Mouse (Mus musculus): ENCODE data around the gene Cdca7.

GRCm38 (mm10) chr2:72525556-72525955 lies 49.6 kb downstream of the Cdca7 start:
- TF ChIP-seq CTCF (IDR thresholded peaks at IDR 0.05; ENCODE audit: low read depth) (no peak), EP300 (IDR thresholded peaks at IDR 0.05; ENCODE audit: low read depth) (no peak)

All from heart, postnatal 0 days (tissue).